Mouse (Mus musculus) gastrocnemius, postnatal 10 days (tissue): ENCODE results near the gene Eif4g2. TPM values are rescaled to one million over a fixed set of nuclear protein-coding genes. Genes with fewer than 3 reads are reported as not detected.

ENCODE experiments used
- DNase-seq: peaks from one replicate; pipeline ENCODE4 v3.0.0; 2021; ENCODE audit warnings: mixed read lengths
- long read RNA-seq, 2 experiments: library from polyadenylated mRNA; stranded (forward); transcript quantifications; one replicate each; pipeline ENCODE4 v2.0.0; 2021
- total RNA-seq, 2 experiments: library from RNA; stranded (reverse); gene quantifications; 2 replicates each; pipeline ENCODE4 v1.2.3; 2021

The Eif4g2 gene
- 100 to 1,000 TPM; 723 to 740 TPM for total RNA-seq
- long read RNA-seq, experiment 1, full-length matches to known transcripts: 662 of 940 reads
- long read RNA-seq, experiment 1, partial matches to known transcripts: 242 of 940 reads
- long read RNA-seq, experiment 1, other reads (novel, unspliced or antisense): 36 of 940 reads
- long read RNA-seq, experiment 2, full-length matches to known transcripts: 552 of 823 reads
- long read RNA-seq, experiment 2, partial matches to known transcripts: 234 of 823 reads
- long read RNA-seq, experiment 2, other reads (novel, unspliced or antisense): 37 of 823 reads

GRCm38 (mm10) chr7:111082822-111083732 lies at the start of gene Eif4g2:
Gene Eif4g2, minus strand, starts transcription at chr7:111083030.
- DNase-seq: peak; percentile 97

- no peak for DNase-seq
Measured at GRCm38 (mm10) chr7:111132596-111132995, 49.8 kb upstream of the Eif4g2 start.

- no peak for DNase-seq
Measured at GRCm38 (mm10) chr7:111126636-111127395, 44.0 kb upstream of the Eif4g2 start.

- no peak for DNase-seq
Measured at GRCm38 (mm10) chr7:111123761-111124546, 41.1 kb upstream of the Eif4g2 start.

GRCm38 (mm10) chr7:111122531-111123130 lies 39.8 kb upstream of the Eif4g2 start:
- DNase-seq: peak; percentile 94

GRCm38 (mm10) chr7:111122084-111122530 lies 39.3 kb upstream of the Eif4g2 start:
- peak; percentile 70 for DNase-seq

- no peak for DNase-seq
Measured at GRCm38 (mm10) chr7:111121522-111121921, 38.7 kb upstream of the Eif4g2 start.

- no peak for DNase-seq
Measured at GRCm38 (mm10) chr7:111109561-111109960, 26.7 kb upstream of the Eif4g2 start.

GRCm38 (mm10) chr7:111109161-111109560 lies 26.3 kb upstream of the Eif4g2 start:
- no peak for DNase-seq

GRCm38 (mm10) chr7:111098196-111098595 lies 15.4 kb upstream of the Eif4g2 start:
- DNase-seq: no peak

- DNase-seq: no peak
Measured at GRCm38 (mm10) chr7:111095169-111095568, 12.3 kb upstream of the Eif4g2 start.

- no peak for DNase-seq
Measured at GRCm38 (mm10) chr7:111085153-111085552, 2.3 kb upstream of the Eif4g2 start.

- DNase-seq: no peak
Measured at GRCm38 (mm10) chr7:111084443-111084842, 1.6 kb upstream of the Eif4g2 start.

GRCm38 (mm10) chr7:111083733-111084120 lies 897 bp upstream of the Eif4g2 start:
- no peak for DNase-seq

- DNase-seq: peak; percentile 85
Measured at GRCm38 (mm10) chr7:111082043-111082821, 598 bp downstream of the Eif4g2 start.

- DNase-seq: no peak
Measured at GRCm38 (mm10) chr7:111080876-111081275, 2.0 kb downstream of the Eif4g2 start.

GRCm38 (mm10) chr7:111080026-111080425 lies 2.8 kb downstream of the Eif4g2 start:
- no peak for DNase-seq

- no peak for DNase-seq
Measured at GRCm38 (mm10) chr7:111078271-111078670, 4.6 kb downstream of the Eif4g2 start.

GRCm38 (mm10) chr7:111075288-111075687 lies 7.5 kb downstream of the Eif4g2 start:
- no peak for DNase-seq

GRCm38 (mm10) chr7:111072410-111072809 lies 10.4 kb downstream of the Eif4g2 start:
- no peak for DNase-seq

GRCm38 (mm10) chr7:111070167-111070496 lies 12.7 kb downstream of the Eif4g2 start:
- no peak for DNase-seq
